Mouse (Mus musculus) A20 (cell line): ENCODE measurements around the gene Pip5k1b.
A peak's percentile ranks its signal among the peaks of the same experiment; 100 is the strongest.

Source experiments
- DNase-seq: peaks from one replicate; pipeline ENCODE4 v3.0.0-alpha.2; 2011; ENCODE audit warnings: low read depth, low spot score

The Pip5k1b gene

DNA sequence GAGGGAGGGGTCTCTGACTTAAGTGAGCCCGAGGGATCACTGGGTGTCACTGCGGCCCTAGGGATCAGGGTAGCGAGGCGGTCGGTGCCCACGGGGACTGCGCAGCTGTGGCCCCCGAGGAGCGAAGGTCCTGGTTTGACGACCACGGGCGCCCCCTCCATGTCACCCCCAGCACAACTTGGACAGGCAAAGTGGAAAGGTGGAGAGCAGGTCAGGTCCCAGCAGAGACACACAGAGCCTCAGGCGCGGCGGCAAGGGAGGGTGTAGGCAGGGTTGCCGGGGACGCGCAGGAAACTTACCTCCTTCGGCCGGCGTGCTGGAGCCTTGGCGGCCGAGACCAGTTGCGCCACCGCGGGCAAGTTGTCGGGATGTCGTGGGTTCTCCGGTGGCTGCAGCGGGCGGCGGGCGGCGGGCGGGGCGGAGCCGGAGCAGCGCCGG, at the start of gene Pip5k1b:
Gene Pip5k1b, minus strand, starts transcription at position 407 of the 438 bp plus-strand sequence.
- DNase-seq = no peak

DNA sequence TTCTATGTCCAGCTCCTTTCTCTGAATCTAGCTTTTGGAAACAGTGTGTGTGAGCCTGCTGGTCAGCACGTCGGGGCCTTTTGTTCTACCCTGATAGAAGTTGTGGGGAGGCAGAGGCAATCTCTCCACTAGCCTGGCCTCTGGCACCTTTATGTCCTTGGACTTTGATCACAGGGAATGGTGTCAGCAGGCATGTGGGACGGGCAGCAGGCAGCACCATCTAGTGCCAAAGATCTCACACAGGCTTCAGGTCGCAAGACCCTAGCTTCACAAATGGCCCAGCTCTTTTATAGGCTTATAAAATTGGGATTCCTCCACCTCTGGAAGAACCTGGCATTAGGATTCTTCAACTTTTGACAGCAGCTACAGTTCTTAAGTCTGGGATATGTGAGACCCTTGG, 48.4 kb upstream of the Pip5k1b start:
- no peak for DNase-seq

DNA sequence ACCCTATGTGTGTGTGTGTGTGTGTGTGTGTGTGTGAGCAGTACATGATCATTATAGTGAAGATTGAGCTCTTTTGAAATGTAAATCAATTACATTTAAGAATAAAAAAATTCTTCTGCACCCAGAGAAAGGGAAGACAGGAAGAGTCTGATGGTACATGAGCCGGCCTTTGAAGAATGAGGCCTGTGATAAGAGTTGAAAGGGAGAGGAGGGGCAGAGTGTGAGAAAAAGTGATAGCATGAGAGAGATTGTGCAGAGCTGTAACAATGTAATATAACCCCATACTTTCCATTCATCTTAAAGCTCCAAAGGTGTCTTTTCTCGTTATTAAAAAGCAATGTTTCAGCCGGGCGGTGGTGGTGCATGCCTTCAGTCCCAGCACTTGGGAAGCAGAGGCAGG, 47.8 kb upstream of the Pip5k1b start:
- DNase-seq = no peak

DNA sequence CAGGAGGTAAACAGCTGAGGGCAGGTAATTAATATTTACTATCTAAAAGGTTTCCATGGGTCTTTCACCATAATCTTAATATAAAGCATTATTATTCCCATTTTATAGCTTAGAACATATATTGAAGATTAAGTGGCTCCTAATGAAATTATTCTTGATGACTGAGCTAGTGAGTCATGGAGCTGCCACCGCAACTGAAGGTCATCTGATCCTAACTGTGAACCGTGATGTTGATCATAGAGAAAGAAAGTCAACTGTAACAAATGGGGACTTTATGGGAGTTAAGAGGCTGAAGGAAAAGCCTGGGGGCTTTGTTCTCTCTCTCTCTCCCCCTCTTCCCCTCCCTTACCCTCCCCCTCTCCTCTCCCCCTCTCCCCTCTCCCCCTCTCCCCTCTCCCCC, 31.1 kb upstream of the Pip5k1b start:
- DNase-seq = no peak

DNA sequence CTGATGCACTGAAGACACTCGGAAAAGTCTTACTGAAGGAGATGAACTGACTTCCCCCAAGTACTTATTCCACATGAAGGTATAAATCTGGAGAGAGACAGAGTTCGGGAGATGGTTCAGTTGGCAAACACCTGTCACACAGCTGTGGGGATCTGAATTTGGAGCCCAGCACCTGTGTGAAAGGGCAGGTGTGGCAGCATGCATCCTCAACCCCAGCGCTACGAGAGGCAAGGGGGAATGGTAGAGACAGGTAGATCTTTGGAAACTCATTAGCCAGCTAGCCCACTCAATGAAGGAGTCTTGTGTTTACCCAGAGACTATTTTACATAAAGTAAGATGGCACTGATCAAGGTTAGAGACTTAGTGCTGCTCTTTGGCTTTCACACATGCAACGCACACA, 29.5 kb upstream of the Pip5k1b start:
- no peak for DNase-seq

DNA sequence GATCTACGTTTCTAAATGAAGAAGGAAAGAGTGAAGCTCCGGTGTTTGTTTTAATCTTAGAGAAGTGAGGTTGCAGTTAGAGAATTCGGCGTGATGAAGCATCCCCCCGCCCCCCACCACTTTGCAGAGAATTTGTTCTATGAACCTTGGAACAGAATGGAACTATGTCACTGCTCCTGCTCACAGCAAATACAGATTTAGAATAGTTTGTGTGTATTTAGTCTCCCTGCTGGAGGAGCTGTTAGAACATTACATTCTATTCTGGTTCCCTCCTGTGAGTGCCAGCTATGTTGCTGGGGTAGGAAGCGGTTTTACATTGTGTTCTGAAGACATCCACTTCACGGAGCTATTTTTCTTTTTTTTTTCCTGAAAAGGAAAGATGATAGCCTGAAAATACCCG, 28.3 kb upstream of the Pip5k1b start:
- no peak for DNase-seq

DNA sequence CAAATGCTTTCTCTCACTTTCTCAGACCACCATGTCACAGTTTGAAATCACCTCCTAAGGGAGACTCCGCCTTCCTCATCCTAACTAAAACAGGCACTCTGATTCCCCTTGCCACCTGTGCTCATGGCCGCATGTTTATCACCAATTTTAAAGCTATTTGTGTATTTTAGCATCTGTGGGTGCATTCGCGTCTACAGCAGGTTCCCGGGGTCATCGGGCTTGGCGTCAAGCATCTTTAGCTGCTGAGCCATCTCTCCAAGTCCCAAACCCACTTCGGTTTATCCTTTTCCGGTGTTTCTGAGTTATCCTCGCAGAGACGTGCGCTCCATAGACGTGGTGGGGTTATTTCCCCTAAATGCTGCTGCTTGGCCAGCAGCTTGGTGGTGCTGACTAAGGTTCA, 20.5 kb upstream of the Pip5k1b start:
- no peak for DNase-seq

DNA sequence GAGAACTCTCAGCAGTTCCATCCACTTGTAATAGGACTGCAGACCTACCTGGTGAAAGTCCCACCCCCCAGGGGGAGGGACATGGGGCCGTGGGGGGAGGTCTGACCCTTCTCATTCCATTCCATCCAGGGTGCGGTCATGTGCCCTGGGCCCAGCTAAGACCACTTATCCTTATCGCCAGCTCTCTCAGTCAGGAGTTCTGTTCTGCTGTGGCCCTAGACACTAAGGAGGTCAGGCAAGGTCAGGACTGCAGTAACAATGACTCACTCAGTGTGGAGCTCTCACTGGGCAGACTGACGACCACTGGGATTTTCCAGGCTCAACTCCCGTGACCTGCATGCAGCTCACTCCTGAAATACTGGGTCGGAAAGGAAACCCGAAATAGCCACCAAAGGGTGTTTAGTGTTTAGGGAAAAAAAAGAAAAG, 16.1 kb upstream of the Pip5k1b start:
- no peak for DNase-seq

DNA sequence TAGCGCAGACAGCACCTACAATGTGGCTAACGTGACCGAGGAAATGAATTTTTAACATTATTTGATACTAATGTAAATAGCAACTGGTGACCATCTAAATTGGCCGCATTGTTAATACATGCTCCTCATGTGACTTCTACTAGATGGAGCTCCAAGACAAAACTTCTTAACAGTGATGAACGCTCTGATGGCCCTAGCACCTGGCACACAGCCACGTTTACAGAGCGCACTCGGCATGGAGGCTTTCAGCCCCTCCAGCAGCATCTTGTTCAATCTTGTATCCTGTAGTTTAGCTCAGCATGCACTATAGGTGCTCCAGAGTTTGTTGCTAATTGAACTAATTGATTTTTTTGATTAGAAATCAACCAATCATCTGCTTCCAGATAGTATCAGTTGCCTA, 15.3 kb upstream of the Pip5k1b start:
- no peak for DNase-seq

DNA sequence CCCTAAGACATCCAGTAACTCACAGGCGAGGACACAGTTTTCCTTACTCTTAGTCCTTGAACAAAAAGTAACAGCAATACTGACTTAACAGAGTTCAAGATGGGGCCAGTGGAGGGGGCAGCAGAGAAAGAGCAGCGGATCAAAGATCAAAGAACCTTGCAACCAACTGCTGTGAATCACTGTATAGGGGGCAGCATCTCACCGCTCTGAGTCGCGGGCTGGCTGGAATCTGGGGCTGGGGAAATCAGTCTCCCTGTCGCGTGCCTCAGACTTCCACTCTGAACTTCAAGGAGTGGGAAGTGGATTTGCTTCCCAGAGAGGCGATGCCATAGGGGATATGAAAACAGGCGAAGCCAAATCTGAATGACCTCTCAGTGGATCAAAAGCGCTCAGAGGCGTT, 1.8 kb upstream of the Pip5k1b start:
- DNase-seq = no peak

DNA sequence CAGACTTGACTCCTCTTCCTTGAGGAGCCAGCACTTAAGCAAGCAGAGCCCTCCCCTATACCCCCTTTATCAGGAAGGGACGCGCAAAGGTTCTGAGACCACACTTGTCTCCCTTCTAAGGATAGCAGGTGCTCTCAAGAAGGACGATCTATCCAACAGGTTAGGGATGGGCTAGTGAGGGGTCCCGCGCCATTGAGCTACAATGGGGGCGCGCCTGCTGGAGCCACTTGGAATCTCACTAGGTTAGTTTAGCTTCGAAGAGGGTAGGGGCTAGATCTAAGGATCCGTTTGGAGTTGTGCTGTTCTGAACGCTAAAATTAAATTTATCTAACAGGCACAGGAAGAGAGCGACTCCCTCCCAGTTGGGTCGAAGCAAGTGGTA, 904 bp upstream of the Pip5k1b start:
- DNase-seq = no peak

DNA sequence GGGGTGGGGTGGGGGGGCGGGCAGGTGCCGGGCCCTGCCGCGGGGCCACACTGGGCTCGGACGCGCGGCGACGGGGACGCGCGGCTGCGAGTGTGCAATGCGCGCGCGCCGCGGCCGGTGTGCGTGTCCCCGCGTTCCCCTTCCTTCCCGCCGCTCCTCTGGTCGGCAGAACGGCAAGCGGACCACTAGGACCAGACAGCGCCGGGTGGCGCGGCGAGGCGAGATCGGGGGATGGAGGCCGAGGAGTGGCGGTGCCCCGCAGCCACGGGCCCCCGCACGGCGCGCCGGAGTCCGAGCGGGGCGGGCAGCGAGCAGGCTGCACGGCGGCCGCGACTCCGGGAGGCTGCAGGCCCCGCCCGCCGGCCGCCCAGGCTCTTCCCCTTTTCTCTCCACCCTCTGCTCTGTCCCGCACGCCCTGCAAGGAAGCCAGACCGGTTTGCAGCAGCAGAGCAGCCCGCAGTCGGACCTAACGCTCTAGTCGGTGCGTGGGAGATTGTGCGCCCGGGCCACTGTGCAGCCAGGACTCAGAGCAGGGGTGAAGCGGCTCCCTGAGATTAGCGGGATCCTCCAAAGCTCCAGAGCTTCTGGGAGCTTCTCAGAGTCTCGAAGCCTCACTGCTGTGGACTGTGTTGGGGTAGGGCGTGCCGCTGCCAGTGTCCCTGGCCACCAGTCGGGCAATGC, 372 bp upstream of the Pip5k1b start:
- no peak for DNase-seq

DNA sequence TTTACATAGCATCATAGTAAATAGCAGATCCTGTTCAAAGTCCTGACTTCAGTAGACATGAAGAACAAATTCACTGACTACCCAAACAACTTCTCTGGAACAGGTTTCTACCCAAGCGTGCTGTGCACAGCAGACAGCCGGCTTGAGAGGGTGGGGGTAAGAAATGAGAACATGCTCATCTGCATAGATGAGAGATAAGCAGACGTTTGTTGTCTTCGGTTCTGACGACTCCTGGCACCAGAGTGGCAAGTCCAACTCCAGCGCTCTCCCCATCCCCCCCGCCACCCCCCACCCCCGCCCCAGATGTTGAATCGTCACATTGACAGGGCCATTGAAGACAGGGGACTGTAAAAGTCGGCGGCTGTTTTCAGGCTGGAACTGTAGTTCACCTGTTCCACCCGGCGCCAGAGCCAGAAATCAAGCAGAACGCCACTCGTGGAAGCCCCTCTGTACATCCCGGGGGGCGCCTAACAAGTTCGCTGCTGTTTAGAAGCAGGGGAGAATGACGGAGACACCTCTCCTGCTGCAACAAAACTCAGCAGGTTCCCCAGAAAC, 684 bp downstream of the Pip5k1b start:
- no peak for DNase-seq

DNA sequence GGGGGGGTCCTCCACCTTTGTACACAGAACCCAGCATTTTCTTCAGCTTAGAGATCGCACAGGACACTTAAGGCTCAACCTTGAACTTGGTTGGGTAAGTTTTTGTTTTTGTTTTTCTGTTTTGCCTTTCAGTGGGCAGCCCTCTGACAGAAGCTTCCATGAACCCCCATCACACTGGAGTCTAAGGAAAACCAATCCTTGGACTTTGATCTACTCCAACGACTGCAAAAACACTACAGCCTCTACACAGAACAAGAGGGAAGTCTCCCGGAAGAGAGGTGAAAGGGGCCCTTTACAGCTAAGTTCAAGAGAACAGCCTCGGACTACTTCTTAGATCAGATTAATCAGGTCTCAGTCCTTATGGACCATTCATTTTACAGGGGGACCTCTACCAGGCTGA, 1.2 kb downstream of the Pip5k1b start:
- DNase-seq = no peak

DNA sequence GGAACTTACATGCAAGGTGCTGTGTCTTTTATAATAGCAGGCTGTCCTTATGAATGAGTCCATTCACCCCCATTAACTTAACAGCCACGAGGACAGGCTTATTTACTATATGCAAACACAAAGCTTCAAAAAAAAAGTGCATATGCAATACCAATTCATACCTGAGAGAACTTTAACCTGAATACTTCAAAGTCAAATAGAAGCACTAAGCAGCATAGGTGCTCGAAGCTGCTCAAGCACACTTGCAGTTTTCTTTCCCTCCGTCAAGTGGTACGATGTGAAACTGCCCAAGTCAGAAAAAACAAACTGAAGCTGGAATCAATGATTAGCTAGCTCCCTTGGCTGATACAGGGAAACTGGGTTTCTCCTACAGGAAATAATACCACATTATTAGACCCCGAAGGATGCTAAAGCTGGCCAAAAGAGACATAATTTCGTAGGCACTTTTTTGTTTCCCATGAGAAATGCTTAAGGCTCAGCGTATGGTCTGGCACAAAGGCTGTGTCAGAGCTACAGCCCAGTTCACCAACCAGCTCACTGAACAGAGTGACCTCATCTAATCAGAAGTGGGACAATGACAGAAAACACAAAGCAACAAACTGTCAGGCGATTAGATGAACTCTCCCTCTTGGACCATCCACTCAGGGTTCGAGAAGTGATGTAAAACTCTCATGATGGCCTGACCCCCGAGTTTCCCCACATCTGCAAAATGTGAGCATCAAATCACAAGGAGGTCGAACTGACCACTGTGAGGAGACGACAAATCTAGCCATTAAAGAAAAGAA, 2.2 kb downstream of the Pip5k1b start:
- no peak for DNase-seq

DNA sequence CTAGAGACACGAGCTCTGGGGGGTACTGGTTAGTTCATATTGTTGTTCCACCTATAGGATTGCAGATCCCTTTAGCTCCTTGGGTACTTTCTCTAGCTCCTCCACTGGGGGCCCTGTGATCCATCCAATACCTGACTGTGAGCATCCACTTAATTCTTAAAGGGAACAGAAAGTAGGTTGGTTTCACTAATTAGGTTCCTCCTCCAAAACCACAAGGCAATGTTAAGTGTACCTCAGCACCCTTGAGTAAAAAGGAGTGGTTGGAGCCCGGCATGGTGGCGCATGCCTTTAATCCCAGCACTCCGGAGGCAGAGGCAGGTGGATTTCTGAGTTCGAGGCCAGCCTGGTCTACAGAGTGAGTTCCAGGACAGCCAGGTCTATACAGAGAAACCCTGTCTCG, 3.0 kb downstream of the Pip5k1b start:
- DNase-seq = peak; percentile 35

DNA sequence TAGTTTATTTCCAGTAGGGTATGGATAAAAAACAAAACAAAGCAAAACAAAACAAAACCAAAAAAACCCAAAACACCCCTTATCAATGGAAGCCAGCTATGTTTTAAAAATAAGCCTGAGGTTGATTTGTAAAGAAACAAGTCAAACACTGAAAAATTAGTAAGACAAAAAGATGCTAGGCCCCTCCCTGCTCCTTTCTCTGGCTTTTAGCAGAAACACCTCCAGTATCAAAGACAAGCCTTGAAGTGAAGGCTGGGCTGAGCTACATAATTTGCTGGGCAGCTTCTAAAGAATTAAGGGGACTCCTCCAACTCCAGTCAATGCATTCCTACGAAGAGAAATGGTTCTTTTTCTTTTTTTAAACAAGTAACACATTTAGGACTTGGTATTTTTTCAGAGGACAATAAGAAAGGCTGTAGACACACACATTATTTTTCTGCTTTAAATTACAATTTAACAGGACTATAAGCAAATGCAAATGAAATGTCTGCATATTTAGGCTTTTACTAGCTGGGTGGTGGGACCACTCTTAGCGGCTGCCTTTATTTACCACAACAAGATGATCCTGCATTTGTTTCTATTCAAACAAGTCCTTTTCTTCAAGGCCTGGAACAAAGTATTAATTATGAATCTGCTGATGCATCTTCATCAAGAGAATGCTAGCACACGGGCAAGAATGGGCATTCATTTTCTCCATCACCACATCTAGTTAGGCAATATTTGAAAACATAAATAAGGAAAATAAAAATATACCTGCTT, 4.3 kb downstream of the Pip5k1b start:
- DNase-seq = no peak

DNA sequence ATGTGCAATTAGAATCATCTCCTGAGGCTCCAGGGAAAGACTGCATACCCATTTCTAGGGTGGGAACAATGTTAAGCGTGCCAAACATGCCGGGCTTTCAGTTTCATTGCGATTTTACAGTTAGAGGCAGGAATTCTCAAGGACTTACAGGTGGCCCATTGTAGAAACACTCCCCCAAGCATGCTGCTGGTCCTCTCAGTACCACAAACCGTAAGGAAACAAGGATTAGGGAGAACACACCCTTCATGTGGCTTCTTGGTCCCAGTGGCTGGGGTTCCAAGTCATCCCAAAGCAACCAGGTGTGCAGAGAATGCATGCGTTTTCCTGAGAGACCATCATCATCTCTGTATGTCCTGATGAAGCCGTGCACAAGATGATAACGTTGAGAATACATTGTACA, 4.9 kb downstream of the Pip5k1b start:
- no peak for DNase-seq

DNA sequence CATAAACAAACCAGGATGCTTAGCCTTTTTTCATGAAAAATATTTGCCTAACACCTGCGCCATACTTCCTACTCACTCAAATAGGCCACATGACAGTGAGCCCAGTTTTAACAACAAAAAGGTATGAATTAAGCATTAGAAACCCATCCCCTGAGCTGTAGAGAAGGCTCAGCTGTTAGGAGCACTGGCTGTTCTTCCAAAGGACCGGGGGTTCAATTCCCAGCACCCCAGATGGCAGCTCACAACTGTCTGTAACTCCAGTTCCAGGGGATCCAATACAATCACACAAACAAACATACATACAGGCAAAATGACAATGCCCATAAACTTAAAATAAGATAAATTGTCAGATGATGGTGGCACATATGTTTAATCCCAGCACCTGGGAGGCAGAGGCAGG, 5.7 kb downstream of the Pip5k1b start:
- DNase-seq = no peak

DNA sequence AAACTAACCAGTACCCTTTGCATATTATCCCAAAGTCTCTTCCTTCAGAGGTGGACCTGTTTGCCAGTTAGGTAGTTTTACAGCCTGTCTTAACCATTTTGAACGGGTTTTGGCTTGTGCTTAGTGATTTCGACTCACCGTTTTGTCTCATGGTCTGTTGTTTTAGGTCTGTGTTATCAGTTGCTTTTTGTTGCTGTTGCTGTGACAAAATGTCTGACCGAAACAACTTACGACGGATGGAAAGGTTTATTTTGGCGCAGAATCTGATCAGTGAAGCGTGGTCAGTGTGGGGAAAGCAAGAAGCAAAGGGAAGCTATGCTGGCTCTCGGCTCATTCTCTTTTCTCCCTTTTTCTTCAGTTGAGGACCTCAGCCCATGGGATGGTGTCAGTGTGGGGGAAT, 7.3 kb downstream of the Pip5k1b start:
- no peak for DNase-seq

DNA sequence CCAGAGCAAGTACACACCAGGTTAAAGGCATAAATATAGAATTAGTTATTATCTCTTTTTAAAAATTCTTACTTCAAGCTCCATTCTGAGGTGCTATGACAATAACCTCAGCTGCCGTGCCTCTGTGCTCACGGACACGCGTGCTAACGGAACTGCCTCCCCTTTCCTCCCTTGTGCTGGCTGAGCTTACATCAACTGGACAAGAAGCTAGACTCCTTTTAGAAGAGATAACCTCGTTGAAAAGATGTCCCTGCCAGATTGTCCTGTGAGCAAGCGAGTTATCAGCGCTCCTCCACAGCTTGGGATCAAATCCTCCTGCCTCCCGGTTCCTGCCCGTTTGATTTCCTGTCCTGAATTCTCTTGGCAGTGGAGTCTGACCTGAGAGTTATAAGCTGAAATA, 9.5 kb downstream of the Pip5k1b start:
- DNase-seq = no peak
